Mouse (Mus musculus) ES-E14 (cell line): Measurements from ENCODE around the gene Adamtsl3. TPM values are rescaled to one million over a fixed set of nuclear protein-coding genes. Genes with fewer than 3 reads are reported as not detected.

Experiments
- DNase-seq: peaks from one replicate; pipeline ENCODE4 v3.0.0-alpha.2; 2013; ENCODE audit warnings: low read depth, low spot score
- H3K27ac ChIP-seq: 2 replicates; pipeline ENCODE4 v1.5.1; 2012; ENCODE audit warnings: low read depth, mild to moderate bottlenecking, low read length, moderate library complexity, mixed read lengths; ENCODE audit not compliant: poor library complexity, insufficient read depth, severe bottlenecking
- H3K36me3 ChIP-seq: 2 replicates; pipeline ENCODE4 v1.6.1; 2012; ENCODE audit warnings: mild to moderate bottlenecking, low read length, moderate library complexity, mixed read lengths; ENCODE audit not compliant: control insufficient read depth, poor library complexity, insufficient read depth, severe bottlenecking
- H3K4me1 ChIP-seq, 2 experiments: fragments of 150-350 bp in 1 of 2; sonication (generic) in 1 of 2; 2 replicates each; pipeline ENCODE4 v1.6.1; 2012; ENCODE audit warnings: low read length in 2 of 2, mild to moderate bottlenecking in 1 of 2, mixed read lengths in 1 of 2; ENCODE audit not compliant: control insufficient read depth in 2 of 2, insufficient read depth in 2 of 2, poor library complexity in 1 of 2
- H3K4me3 ChIP-seq, 2 experiments: fragments of 150-350 bp in 1 of 2; sonication (generic) in 1 of 2; 2 replicates each; pipeline ENCODE4 v1.5.1; 2012; ENCODE audit warnings: low read length in 2 of 2, low read depth in 1 of 2, mild to moderate bottlenecking in 1 of 2, mixed read lengths in 1 of 2; ENCODE audit not compliant: insufficient read depth in 1 of 2, poor library complexity in 1 of 2, severe bottlenecking in 1 of 2
- H3K9ac ChIP-seq: 2 replicates; pipeline ENCODE4 v1.6.1; 2012; ENCODE audit warnings: low read depth, mild to moderate bottlenecking, low read length, mixed read lengths; ENCODE audit not compliant: poor library complexity, insufficient read depth, severe bottlenecking
- H3K9me3 ChIP-seq: fragments of 150-350 bp; sonication (generic); 2 replicates; pipeline ENCODE4 v1.6.1; 2012; ENCODE audit warnings: low read depth, mild to moderate bottlenecking, low read length; ENCODE audit not compliant: control insufficient read depth, insufficient read depth
- CHD2 ChIP-seq: IDR thresholded peaks from 2 replicates; pipeline ENCODE4 v1.6.1; 2014; ENCODE audit warnings: mild to moderate bottlenecking, low read depth, low read length, inconsistent platforms
- HCFC1 ChIP-seq: IDR thresholded peaks from 2 replicates; pipeline ENCODE4 v1.6.1; 2012; ENCODE audit warnings: low read length, inconsistent platforms, borderline replicate concordance; ENCODE audit not compliant: insufficient read depth
- MAFK ChIP-seq: IDR thresholded peaks from 2 replicates; pipeline ENCODE4 v1.6.1; 2014; ENCODE audit warnings: mild to moderate bottlenecking, low read depth, low read length, inconsistent platforms; ENCODE audit not compliant: insufficient read depth
- ZC3H11A ChIP-seq: IDR thresholded peaks from 2 replicates; pipeline ENCODE4 v1.6.1; 2012; ENCODE audit warnings: low read depth, mild to moderate bottlenecking, inconsistent platforms, low read length, borderline replicate concordance
- ZNF384 ChIP-seq: IDR thresholded peaks from 2 replicates; pipeline ENCODE4 v1.6.1; 2012; ENCODE audit warnings: low read depth, low read length, inconsistent platforms
- in situ Hi-C, 2 experiments: fragments of 600-800 bp; cut with MboI; formaldehyde crosslinking; loops; one replicate each; pipeline ENCODE4 v1.15.1; 2025; ENCODE audit warnings: low sequenced_read_pairs in 2 of 2, inconsistent platforms in 1 of 2; ENCODE audit not compliant: unreplicated experiment in 2 of 2
- total RNA-seq: library from RNA; depleted of rRNA; stranded (reverse); fragments of 300-350 nt; gene quantifications from 2 replicates; pipeline ENCODE4 v1.2.3, GENCODE M21; 2012

Gene Adamtsl3
- total RNA-seq, 1 experiment = 0.71 TPM

GRCm38 (mm10) chr7:82308398-82308797 is 27.1 kb upstream of the Adamtsl3 start:
- no peaks in the 10 kb centered on the region for H3K4me1 ChIP-seq
- no peak overlapping the region for H3K9ac ChIP-seq
- H3K36me3 ChIP-seq = no peaks in the 10 kb centered on the region
- no peak for TF ChIP-seq CHD2
- no peak for TF ChIP-seq ZNF384
- no peak for TF ChIP-seq MAFK
- no peak for TF ChIP-seq HCFC1
- no peak for TF ChIP-seq ZC3H11A
- in situ Hi-C loops = no loop called here
- no peaks in the 10 kb centered on the region for H3K9me3 ChIP-seq
- DNase-seq = no peak
- H3K27ac ChIP-seq = no peak overlapping the region
- no peak overlapping the region for H3K4me3 ChIP-seq

DNA sequence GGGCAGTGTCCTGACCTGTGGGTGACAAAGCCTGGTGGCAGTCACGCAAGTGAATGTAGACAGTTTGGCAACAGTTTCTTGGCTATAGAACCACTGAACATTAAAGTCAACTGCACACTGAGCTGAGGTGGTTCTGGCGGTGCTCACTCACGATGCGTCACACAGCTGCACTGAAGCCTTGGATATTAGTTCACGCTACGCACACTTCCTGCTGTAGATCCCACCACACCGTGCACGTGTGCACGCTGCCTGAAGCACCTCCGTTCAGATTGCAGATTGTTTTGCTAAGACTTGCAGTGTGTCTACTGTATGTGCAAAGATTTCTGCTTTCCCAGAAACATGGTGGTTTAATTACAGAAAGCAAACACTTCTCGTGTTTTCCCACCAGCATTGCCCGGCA is 17.0 kb upstream of the Adamtsl3 start:
- in situ Hi-C loops = no loop called here
- no peak overlapping the region for H3K9ac ChIP-seq
- TF ChIP-seq ZNF384 (no peak), CHD2 (no peak), ZC3H11A (no peak), MAFK (no peak), HCFC1 (no peak)
- H3K4me3 ChIP-seq = no peak overlapping the region
- H3K36me3 ChIP-seq = no peaks in the 10 kb centered on the region
- H3K4me1 ChIP-seq = no peaks in the 10 kb centered on the region
- H3K9me3 ChIP-seq = no peaks in the 10 kb centered on the region
- DNase-seq = no peak
- H3K27ac ChIP-seq = no peak overlapping the region

GRCm38 (mm10) chr7:82326616-82327015 is 8.9 kb upstream of the Adamtsl3 start:
- Histone ChIP-seq H3K4me1 (no peaks in the 10 kb centered on the region), H3K9ac (no peak overlapping the region), H3K27ac (no peak overlapping the region), H3K36me3 (no peaks in the 10 kb centered on the region), H3K9me3 (no peaks in the 10 kb centered on the region), H3K4me3 (no peak overlapping the region)
- TF ChIP-seq CHD2 (no peak), HCFC1 (no peak), ZC3H11A (no peak), ZNF384 (no peak), MAFK (no peak)
- in situ Hi-C loops = no loop called here
- no peak for DNase-seq

DNA sequence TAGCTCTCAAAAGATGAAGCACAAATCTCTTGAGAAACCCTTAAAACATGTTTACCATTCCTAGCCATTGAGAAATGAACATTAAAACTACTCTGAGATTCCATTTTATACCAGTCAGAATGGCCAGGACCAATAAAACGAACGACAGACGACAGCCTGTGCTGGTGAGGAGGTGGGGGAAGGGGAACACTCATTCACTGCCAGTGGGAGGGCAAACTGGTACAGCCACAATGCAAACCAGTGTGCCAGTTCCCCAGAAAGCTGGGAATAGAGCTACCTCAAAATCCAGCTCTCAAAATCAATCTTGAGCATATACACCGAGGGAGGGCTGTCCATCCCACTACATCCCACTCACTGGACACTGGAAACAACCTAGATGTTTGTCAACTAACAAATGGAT is 8.3 kb upstream of the Adamtsl3 start:
- Histone ChIP-seq H3K36me3 (no peaks in the 10 kb centered on the region), H3K9ac (no peak overlapping the region), H3K4me3 (no peak overlapping the region), H3K27ac (no peak overlapping the region), H3K4me1 (no peaks in the 10 kb centered on the region), H3K9me3 (no peaks in the 10 kb centered on the region)
- TF ChIP-seq HCFC1 (no peak), ZC3H11A (no peak), ZNF384 (no peak), CHD2 (no peak), MAFK (no peak)
- DNase-seq = no peak
- in situ Hi-C loops = no loop called here

- DNase-seq = no peak
- in situ Hi-C loops = no loop called here
- H3K9ac ChIP-seq = no peak overlapping the region
- H3K9me3 ChIP-seq = no peaks in the 10 kb centered on the region
- H3K4me1 ChIP-seq = no peaks in the 10 kb centered on the region
- H3K27ac ChIP-seq = no peak overlapping the region
- no peaks in the 10 kb centered on the region for H3K36me3 ChIP-seq
- no peak overlapping the region for H3K4me3 ChIP-seq
- TF ChIP-seq ZNF384 = no peak
- no peak for TF ChIP-seq MAFK
- no peak for TF ChIP-seq CHD2
- no peak for TF ChIP-seq HCFC1
- no peak for TF ChIP-seq ZC3H11A
These were observed 7.6 kb upstream of the Adamtsl3 start for GRCm38 (mm10) chr7:82327881-82328280.
